Mouse (Mus musculus) c-Kit-positive CD71-positive TER-119-positive erythroid progenitor cells, embryonic 14.5 days (primary cell): ENCODE data around the gene Smco1.
"Not testable (repeated sequence)": the region's sequence is repeated elsewhere in the genome, so short reads cannot be mapped to it uniquely, and the experiment has no call there.

ENCODE experiments used
- DNase-seq: peaks from one replicate; pipeline ENCODE4 v3.0.0-alpha.2; 2013; ENCODE audit warnings: low spot score

Gene Smco1

GRCm38 (mm10) chr16:32271291-32271690, at the start of gene Smco1:
Gene Smco1 (plus strand): TSS chr16:32271468.
- DNase-seq, result no peak

- DNase-seq, result no peak
Observed at GRCm38 (mm10) chr16:32221803-32222202, 49.5 kb upstream of the Smco1 start.

GRCm38 (mm10) chr16:32222399-32222798, 48.9 kb upstream of the Smco1 start:
- DNase-seq, result no peak

- not testable (repeated sequence) for DNase-seq
Observed at GRCm38 (mm10) chr16:32232050-32232449, 39.2 kb upstream of the Smco1 start.

GRCm38 (mm10) chr16:32237930-32238680, 33.2 kb upstream of the Smco1 start:
- no peak for DNase-seq

- no peak for DNase-seq
Observed at GRCm38 (mm10) chr16:32239428-32240312, 31.6 kb upstream of the Smco1 start.

- DNase-seq, result no peak
Observed at GRCm38 (mm10) chr16:32243901-32244300, 27.4 kb upstream of the Smco1 start.

- peak; percentile 59 for DNase-seq
Observed at GRCm38 (mm10) chr16:32246351-32246791, 24.9 kb upstream of the Smco1 start.

GRCm38 (mm10) chr16:32246952-32247370, 24.3 kb upstream of the Smco1 start, which contains the start of the genes Fbxo45 and Wdr53:
Gene Fbxo45 (minus strand): TSS chr16:32247158.
Gene Wdr53 (plus strand): TSS chr16:32247227.
- DNase-seq, result peak; percentile 94

- not testable (repeated sequence) for DNase-seq
Observed at GRCm38 (mm10) chr16:32264225-32264624, 7.0 kb upstream of the Smco1 start.

GRCm38 (mm10) chr16:32273338-32273737, 2.1 kb downstream of the Smco1 start:
- peak; percentile 32 for DNase-seq

- DNase-seq, result no peak
Observed at GRCm38 (mm10) chr16:32275041-32275440, 3.8 kb downstream of the Smco1 start.

GRCm38 (mm10) chr16:32275830-32276229, 4.6 kb downstream of the Smco1 start:
- DNase-seq, result no peak

- peak; percentile 88 for DNase-seq
Observed at GRCm38 (mm10) chr16:32277308-32278256, 6.3 kb downstream of the Smco1 start, which contains the start of gene Rnf168. Gene Rnf168 (plus strand): TSS chr16:32277459.

GRCm38 (mm10) chr16:32278396-32278795, 7.1 kb downstream of the Smco1 start:
- DNase-seq, result peak; percentile 21

GRCm38 (mm10) chr16:32280211-32280610, 8.9 kb downstream of the Smco1 start:
- no peak for DNase-seq

GRCm38 (mm10) chr16:32282608-32283007, 11.3 kb downstream of the Smco1 start:
- DNase-seq, result no peak

GRCm38 (mm10) chr16:32291821-32292220, 20.6 kb downstream of the Smco1 start:
- DNase-seq, result no peak

- not testable (repeated sequence) for DNase-seq
Observed at GRCm38 (mm10) chr16:32299617-32300016, 28.3 kb downstream of the Smco1 start.

GRCm38 (mm10) chr16:32303046-32303445, 31.8 kb downstream of the Smco1 start:
- DNase-seq, result no peak

- no peak for DNase-seq
Observed at GRCm38 (mm10) chr16:32303886-32304285, 32.6 kb downstream of the Smco1 start.
